20 mouse cellular contexts compared by ENCODE assay signal in the genomic region with DNA sequence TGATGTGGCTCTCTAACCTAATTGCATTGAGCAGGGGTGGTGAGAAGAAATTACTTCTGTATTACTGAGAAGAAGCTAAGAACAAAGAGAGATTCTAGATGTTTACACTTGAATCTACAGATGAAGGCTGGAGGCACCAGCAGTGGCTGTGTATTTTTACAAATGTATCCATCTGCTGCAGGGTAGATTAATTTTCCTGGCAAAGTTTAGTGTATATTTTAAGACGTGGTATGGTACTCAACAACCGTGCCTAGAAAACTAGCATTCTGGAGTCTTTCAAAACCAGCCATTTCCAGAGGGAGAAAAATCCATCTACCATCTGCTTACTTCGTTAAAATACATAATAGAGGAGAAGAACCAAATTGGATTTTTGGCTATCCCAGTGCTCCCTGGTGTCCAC.
A peak's percentile ranks its signal among the peaks of the same experiment; 100 is the strongest.
DNase-seq lines count a peak whose midpoint lies in the region; ATAC-seq and TF ChIP-seq lines count a peak whose summit lies in the region.
"Had no signal": no experiment of that assay in that cellular context is flagged by ENCODE, and none has a peak within 500 bp of the region (broad histone marks: within the 10 kb centered on the region; RNA-seq: fewer than 3 reads in every experiment).

No protein-coding gene starts in this region.

- no peaks in the 10 kb centered on the region for H3K36me3 ChIP-seq in forebrain, embryonic 13.5 days (ENCODE audit: poor library complexity, severe bottlenecking)
- no peaks in the 10 kb centered on the region for H3K36me3 ChIP-seq in forebrain, embryonic 10.5 days (replicated peaks)
- H3K36me3 ChIP-seq: embryonic facial prominence, embryonic 13.5 days; hindbrain, embryonic 12.5 days; midbrain, embryonic 15.5 days; neural tube, embryonic 12.5 days had no signal

- no peaks in the 10 kb centered on the region for H3K9me3 ChIP-seq in forebrain, embryonic 13.5 days (replicated peaks)
- H3K9me3 ChIP-seq in forebrain, embryonic 10.5 days, result no peaks in the 10 kb centered on the region
- H3K9me3 ChIP-seq: embryonic facial prominence, embryonic 13.5 days; hindbrain, embryonic 12.5 days; midbrain, embryonic 15.5 days; neural tube, embryonic 12.5 days had no signal

- TF ChIP-seq CTCF in layer of hippocampus, adult 2 months (conservative IDR thresholded peaks at IDR 0.05), result no peak

- H3K4me1 ChIP-seq in forebrain, embryonic 13.5 days, result no peaks in the 10 kb centered on the region
- H3K4me1 ChIP-seq in forebrain, embryonic 10.5 days, result no peaks in the 10 kb centered on the region
- H3K4me1 ChIP-seq: embryonic facial prominence, embryonic 13.5 days; hindbrain, embryonic 12.5 days; midbrain, embryonic 15.5 days; neural tube, embryonic 12.5 days had no signal

- H3K4me2 ChIP-seq in forebrain, embryonic 13.5 days, result no peak overlapping the region
- H3K4me2 ChIP-seq: embryonic facial prominence, embryonic 13.5 days; hindbrain, embryonic 12.5 days; midbrain, embryonic 15.5 days; neural tube, embryonic 12.5 days had no signal

- H3K9ac ChIP-seq in forebrain, embryonic 13.5 days, result no peak overlapping the region
- H3K9ac ChIP-seq: embryonic facial prominence, embryonic 13.5 days; hindbrain, embryonic 12.5 days; midbrain, embryonic 15.5 days; neural tube, embryonic 12.5 days had no signal

- 70% methylated on average over 3 of the region's 3 CpGs for WGBS in forebrain, embryonic 13.5 days
- 87% methylated on average over 3 of the region's 3 CpGs for WGBS in forebrain, embryonic 10.5 days

- H3K4me3 ChIP-seq in forebrain, embryonic 13.5 days, result no peak overlapping the region
- H3K4me3 ChIP-seq in forebrain, embryonic 10.5 days, result no peak overlapping the region
- H3K4me3 ChIP-seq in layer of hippocampus, adult 2 months, result no peak overlapping the region
- H3K4me3 ChIP-seq: embryonic facial prominence, embryonic 13.5 days; erythroblast, embryonic 14.5 days; hindbrain, embryonic 12.5 days; midbrain, embryonic 15.5 days; neural tube, embryonic 12.5 days had no signal

- H3K27ac ChIP-seq in forebrain, embryonic 13.5 days, result no peak overlapping the region
- no peak overlapping the region for H3K27ac ChIP-seq in forebrain, embryonic 10.5 days
- H3K27ac ChIP-seq in layer of hippocampus, adult 2 months, result peak overlapping the region; percentile 85
- H3K27ac ChIP-seq: embryonic facial prominence, embryonic 13.5 days; hindbrain, embryonic 12.5 days; macrophage; midbrain, embryonic 15.5 days; neural tube, embryonic 12.5 days had no signal

- peak; percentile 72; the same call in 1 of the 2 replicates for ATAC-seq in forebrain, embryonic 13.5 days
- ATAC-seq: CD4-positive, CD25-positive, alpha-beta regulatory T cell, adult 4 months; intestine, postnatal 0 days had no signal

- no peaks in the 10 kb centered on the region for H3K27me3 ChIP-seq in forebrain, embryonic 13.5 days
- no peaks in the 10 kb centered on the region for H3K27me3 ChIP-seq in forebrain, embryonic 10.5 days (ENCODE audit: poor library complexity, severe bottlenecking)
- H3K27me3 ChIP-seq: embryonic facial prominence, embryonic 13.5 days; hindbrain, embryonic 12.5 days; midbrain, embryonic 15.5 days; neural tube, embryonic 12.5 days had no signal

- DNase-seq in forebrain, embryonic 10.5 days (ENCODE audit: extremely low spot score, low spot score), result no peak
- DNase-seq in layer of hippocampus, adult 2 months (ENCODE audit: low spot score in 2 of 2), result peak; percentile 38 to 68
- DNase-seq in layer of hippocampus, postnatal 25 days (ENCODE audit: extremely low spot score in 1 of 2, low spot score in 1 of 2), result no peak
- DNase-seq in right cerebral cortex, postnatal 25 days, result peak; percentile 34
- DNase-seq in right cerebral cortex, postnatal 14 days, result no peak
- DNase-seq in adrenal gland, postnatal 4 days (ENCODE audit: low spot score in 2 of 2), result no peak
- DNase-seq in thymus, adult 18-20 months, result no peak
- DNase-seq: adrenal gland, postnatal 14 days; cerebellum, adult 18-20 months; kidney, postnatal 25 days; thymus, postnatal 25 days had no signal

Comparison
In these comparisons a context has a peak if more than half of its experiments do, and no peak if none do; other contexts are left out.
1. DNase-seq: peak in layer of hippocampus, adult 2 months (2 of 2) and right cerebral cortex, postnatal 25 days (single experiment); none in forebrain, embryonic 10.5 days (single experiment), layer of hippocampus, postnatal 25 days (0 of 2), right cerebral cortex, postnatal 14 days (single experiment), adrenal gland, postnatal 4 days (0 of 2) and thymus, adult 18-20 months (0 of 2).